Mouse (Mus musculus) stomach, embryonic 16.5 days (tissue): ENCODE results near the gene Jmjd7. TPM values are rescaled to one million over a fixed set of nuclear protein-coding genes. Genes with fewer than 3 reads are reported as not detected.

Source experiments
- microRNA-seq: library from miRNA; unstranded; fragments of <30 nt; microRNA quantifications from one replicate; pipeline ENCODE4, GENCODE M21; 2016
- polyA plus RNA-seq: library from polyadenylated mRNA; unstranded; fragments of >200 nt; fragmentation: Nextera tagmentation; extraction: Ambion mirVana; gene quantifications from 2 replicates; pipeline ENCODE4 v1.2.1, GENCODE M21; 2015

Gene Jmjd7
- polyA plus RNA-seq, 1 experiment from 2014 or later, result 15.4 TPM

Small RNAs within 50 kb of the gene (microRNA-seq; reads per million reads assigned to microRNA genes)
- gene Mir7665, result not detected

Other genes with a start within 250 kb of the Jmjd7 start
- 26.1 and 26.7 TPM in 2 replicates for gene Rpap1, start 239.9 kb upstream of the Jmjd7 start, polyA plus RNA-seq
- 26.7 and 31.1 TPM in 2 replicates for gene Tyro3, start 229.8 kb upstream of the Jmjd7 start, polyA plus RNA-seq
- gene Mga, start 130.3 kb upstream of the Jmjd7 start, polyA plus RNA-seq, result 24.3 and 27.3 TPM in 2 replicates
- 2.6 and 3.4 TPM in 2 replicates for gene Mapkbp1, start 54.8 kb upstream of the Jmjd7 start, polyA plus RNA-seq
- 2.4 and 5.1 TPM in 2 replicates for gene Gm28042, start within 50 bp of the Jmjd7 start, polyA plus RNA-seq
- gene Pla2g4b, start 5.9 kb downstream of the Jmjd7 start, polyA plus RNA-seq, result 1.8 and 2.7 TPM in 2 replicates
- gene Ehd4, start 127.1 kb downstream of the Jmjd7 start, polyA plus RNA-seq, result 46.5 and 55.0 TPM in 2 replicates
- 4.5 and 6.7 TPM in 2 replicates for gene Pla2g4e, start 217.9 kb downstream of the Jmjd7 start, polyA plus RNA-seq